Mouse (Mus musculus) testis, adult 2 months (tissue): ENCODE measurements around the gene Cntd1.

Experiments
- CTCF ChIP-seq: fragments of 200-500 bp; IDR thresholded peaks from 2 replicates; pipeline ENCODE4 v1.5.1; 2012; ENCODE audit warnings: low read depth, mild to moderate bottlenecking, inconsistent platforms, low read length, moderate library complexity; ENCODE audit not compliant: control insufficient read depth, insufficient read depth, insufficient replicate concordance
- POLR2A ChIP-seq: fragments of 200-500 bp; IDR thresholded peaks from 2 replicates; pipeline ENCODE4 v1.6.1; 2012; ENCODE audit warnings: low read depth, mild to moderate bottlenecking, inconsistent platforms, low read length, moderate library complexity; ENCODE audit not compliant: control insufficient read depth

- TF ChIP-seq CTCF (no peak), POLR2A (no peak)
These were observed 22.7 kb upstream of the Cntd1 start for GRCm38 (mm10) chr11:101255826-101256775.
